Mouse (Mus musculus): Measurements from ENCODE around the gene 1700020D05Rik.

The 1700020D05Rik gene

DNA sequence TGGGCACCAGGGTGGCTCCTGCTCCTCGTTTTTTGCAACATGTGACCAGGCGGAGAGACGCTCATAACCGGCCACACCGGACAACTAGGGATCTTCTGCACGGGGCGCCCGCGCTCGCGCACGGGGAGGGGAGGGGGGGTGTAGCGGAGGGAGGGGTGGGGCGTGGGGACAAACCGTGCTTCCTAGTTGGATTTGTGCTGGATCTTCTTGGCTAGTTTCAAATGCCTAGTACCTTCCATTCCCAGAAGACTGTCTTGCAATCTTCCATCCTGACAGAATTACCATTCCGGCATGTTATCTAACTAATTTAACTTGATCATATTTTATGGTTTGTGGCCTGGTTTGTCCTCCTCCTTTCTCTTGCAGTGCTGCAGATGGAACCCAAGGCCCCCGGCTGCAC is at the start of gene 1700020D05Rik:
Gene 1700020D05Rik, minus strand, starts transcription at position 101 of the 400 bp plus-strand sequence.
- DNase-seq: no peak

DNA sequence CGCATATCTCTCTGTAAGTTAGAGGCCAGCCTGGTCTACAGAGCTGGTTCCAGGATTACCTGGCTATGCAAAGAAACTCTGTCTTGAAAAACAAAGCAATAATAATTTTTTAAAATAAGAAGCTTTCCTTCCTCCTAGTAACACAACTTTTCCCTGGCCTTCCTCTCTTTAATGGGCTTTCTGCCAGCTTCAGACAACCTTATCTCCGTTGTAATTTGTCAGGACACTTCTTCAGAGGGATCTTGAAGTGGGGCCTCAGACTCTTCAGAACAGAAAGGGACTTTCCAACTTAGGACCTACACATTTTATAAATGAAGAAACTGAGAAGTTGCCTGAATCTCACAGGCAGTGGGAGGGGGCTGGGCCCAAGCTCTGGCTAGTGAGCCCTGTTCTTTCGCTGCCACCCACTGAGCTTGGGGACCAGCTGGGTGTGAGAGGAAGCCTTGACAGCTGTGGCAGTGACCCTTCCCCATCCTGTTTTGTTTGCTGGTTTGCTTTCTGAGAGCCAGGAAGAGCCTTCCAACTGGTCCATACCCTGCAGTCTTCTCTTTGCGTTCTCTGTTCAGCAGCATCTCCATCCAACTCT is 44.0 kb upstream of the 1700020D05Rik start:
- no peak for DNase-seq

DNA sequence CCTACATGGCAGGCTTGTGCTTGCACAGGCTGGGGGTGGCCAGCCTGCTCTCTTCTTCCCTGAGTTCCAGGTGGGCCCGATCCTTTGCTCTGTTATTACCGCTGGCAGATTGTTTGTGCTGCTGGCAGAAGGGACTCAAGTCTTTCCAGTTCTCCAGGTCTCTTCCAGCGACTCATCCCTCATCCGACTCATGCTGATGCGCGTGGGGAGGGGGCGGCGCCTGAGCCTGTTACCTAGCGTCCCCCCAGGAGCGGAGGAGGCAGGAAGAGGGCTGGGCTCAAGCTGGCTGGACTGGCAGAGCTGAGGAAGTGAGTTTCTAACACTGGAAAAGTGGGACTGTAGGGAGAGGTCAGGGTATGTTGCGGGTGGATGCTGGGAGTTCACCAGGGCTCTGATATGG is 40.4 kb upstream of the 1700020D05Rik start:
- no peak for DNase-seq

DNA sequence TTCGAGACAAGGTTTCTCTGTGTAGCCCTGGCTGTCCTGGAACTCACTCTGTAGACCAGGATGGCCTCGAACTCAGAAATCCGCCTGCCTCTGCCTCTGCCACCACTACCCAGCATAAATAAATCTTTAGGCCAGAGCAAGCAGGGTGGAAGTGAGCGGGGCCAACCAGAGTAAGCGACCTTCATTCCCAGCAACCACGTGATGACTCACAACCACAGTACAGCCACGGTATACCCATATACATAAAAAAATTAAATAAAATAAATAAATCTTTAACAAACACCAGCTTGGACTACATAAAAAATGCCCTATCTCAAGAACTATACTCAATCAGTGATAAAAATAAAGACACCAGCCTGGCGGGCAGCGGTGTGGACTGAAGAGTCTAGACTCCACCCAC is 39.8 kb upstream of the 1700020D05Rik start:
- DNase-seq: no peak

DNA sequence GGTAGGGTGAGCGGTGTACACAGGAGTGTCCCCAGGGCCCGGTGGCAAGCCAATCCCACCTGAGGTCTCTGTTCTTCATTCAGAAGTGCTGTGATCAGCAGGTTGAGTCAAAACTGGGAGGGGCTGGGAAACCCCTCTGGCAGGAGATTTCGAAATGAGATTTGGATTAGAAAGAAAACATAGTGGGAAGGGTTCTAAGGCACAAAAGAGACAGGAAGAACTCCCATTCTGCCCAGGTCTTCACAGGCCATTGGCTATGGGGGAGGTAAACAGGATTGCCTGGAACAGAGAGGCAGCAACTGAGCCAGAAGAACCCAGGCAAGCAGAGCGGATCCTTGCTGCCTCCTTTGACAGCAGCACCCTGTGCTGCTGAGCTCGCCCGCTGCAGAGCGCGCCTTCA is 35.2 kb upstream of the 1700020D05Rik start:
- DNase-seq: no peak

DNA sequence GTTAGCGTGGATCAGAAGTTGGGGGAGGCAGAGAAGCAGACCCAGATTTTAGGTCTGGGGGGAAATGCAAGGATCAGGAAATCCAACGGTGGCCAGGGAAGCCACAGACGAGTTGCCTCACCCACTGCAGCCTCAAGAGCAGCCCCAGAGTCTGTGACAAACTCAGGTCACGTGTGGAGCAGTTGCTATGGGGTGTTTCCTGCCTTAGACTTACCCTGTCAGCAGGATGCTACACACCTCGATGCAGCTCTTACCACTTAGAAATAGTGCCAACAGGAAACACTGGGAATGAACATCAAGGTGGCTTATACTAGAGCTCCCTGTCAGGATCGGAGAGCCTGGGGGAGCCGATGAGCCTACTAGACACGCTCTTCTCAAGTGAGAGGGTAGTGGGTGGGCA is 28.9 kb upstream of the 1700020D05Rik start:
- DNase-seq: no peak

DNA sequence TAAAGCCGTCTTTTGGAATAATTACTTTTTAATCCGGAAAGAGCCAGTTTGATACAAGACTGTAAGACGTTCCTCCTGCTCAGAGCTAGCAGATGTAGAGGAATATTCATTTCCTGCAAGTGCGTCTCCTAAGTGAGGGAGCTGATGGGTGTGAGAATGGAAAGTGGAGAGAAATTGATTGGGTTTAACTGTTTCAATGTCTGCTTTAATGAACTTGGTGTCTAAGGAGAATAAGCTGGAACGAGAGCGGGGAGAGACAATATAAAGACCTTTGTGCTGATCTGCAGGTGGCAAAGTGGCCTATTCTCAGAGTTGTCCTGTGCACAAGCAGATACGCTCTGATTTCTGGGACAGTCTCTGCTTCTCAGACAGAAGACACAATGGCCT is 26.5 kb upstream of the 1700020D05Rik start:
- DNase-seq: no peak

DNA sequence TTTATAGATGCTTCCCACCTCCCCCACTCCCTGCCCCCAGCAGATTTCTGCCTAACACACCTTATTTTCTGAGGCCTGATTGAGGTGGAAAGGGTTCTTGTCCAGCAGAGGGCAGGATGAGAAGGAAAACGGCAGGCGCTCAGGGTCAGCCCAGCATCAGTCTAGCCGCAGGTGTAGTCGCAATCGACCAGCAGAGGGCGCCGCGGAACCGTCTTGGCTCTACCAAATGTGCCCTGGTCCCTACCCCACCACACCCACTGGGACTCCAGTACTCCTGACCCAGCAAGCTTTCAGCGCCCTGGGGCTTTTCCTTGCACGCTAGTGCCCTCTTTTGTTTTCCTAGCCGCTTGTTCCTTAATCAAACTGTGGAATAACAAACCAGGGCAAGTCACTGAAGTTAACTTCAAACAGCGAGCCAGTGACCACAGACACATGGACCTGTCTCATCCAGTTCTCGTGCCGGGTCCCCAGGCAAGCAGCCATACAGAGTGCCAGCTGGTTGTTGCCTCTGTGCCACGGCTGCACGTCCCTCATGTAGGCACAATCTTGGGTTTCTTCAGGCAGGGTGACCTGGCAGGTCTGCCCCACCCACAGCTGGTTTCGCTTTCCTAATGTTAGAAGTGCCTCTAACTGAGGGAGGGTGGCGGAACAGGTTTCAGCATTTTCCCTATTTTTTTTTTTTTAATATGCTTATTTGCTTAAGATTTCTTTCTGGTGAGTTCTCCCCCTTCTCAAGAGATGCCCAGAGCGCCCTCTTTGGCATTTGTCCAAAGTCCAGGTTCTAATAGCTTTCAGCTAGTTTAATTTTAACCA is 25.9 kb upstream of the 1700020D05Rik start:
- peak; percentile 93 for DNase-seq

DNA sequence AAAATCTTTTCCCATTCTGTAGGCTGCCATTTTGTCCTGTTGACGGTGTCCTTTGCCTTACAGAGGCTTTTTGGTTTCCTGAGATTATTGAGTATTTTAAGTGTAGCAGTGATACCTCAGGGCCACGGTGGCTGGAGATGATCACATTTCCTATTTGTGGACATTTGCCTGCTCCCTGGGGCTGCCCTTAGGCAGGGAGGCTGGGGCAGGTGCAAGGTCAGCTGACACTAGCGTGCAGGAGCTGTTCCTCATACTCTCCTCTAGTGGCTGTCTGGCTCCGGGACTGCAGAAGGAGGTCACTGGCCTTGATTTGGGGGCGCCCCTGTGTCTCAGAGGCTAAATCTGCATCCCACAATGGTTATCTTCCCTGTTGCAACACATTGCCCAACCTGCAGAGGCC is 21.6 kb upstream of the 1700020D05Rik start:
- DNase-seq: no peak

DNA sequence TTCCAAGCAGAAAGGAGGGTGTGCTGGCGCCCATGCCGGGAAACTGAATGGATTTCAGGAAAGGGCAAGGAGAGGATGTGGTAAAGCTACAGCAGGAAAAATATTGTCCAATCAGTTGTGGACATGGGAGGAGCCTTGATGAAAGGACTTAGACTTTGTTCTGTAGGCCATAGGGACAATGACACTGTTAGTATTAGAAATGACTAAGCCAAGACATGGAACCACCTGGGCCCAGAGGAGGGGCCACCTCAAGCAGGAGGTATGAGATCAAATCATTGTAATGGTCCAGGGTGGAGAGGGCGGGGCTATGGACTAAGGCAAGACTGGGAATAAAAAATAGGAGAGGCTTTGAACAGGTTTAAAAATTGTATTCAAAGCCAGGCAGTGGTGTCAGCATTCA is 15.1 kb upstream of the 1700020D05Rik start:
- no peak for DNase-seq

DNA sequence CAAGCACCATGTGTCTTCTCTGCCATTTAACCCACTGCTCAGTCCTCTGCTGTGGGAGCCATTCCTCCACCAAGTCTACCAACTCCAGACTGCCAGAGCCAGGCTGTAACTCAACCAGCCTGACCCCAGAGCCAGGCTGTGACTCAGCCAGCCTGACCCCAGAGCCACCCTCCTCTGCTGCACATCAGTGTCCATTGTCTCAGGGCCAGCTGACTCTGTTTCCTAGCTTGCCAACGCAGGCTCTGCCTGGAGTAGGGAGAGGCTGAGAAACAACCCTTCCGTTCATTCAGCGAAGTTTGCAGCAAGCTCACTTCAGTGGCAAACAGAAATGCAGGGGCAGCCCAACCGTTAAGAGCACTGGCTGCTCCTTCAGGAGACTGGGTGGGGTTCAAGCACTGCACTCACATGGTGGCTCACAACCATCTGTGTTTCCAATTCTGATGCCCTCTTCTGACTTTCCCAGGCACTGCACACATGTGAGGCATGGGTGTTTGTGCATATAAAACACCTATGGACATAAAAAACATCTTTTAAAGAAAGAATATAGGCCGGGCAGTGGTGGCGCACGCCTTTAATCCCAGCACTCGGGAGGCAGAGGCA is 13.4 kb upstream of the 1700020D05Rik start:
- DNase-seq: no peak

DNA sequence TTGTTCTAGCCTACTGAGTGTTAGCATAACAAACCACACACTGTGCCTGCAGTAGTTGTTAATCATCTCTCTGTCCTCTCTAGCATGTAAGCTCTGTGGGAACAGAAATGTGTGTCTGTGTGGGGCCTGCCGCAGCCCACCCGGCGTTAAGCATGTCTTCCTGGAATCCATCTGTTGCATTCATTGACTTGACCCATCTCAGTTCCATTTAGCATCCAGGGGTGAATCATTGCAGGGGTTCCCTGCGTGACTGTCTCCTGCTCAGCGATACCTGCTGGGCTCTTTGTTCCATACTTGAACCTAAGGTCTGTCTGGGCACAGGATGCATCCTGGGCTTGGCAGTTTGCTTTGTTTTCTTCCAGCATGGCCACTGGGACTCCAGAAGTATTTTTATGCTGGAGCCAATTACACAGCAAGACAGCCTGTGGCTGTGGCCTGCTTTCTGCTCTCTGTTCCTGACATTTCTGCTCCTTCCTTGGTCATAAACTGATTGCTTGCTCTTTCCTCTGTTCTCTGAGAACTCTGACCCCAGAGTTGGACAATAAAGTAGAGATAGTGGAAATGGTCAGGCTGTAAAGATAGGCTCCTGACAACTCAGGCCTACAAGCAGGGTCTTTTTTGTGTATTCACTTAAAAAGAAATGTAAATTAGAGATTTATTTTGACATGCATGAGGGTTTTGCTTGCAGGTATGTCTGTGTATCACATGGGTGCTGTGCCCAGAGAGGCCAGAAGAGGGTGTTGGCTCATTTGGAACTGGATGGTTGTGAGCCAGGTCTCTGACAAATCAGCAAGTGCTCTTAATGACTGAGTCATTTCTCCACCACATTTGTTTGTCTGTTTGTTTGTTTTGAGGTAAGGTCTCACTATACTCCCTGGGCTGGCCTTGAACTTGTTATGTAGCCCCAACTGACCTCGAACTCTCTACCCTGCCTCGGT is 12.5 kb upstream of the 1700020D05Rik start:
- DNase-seq: no peak

DNA sequence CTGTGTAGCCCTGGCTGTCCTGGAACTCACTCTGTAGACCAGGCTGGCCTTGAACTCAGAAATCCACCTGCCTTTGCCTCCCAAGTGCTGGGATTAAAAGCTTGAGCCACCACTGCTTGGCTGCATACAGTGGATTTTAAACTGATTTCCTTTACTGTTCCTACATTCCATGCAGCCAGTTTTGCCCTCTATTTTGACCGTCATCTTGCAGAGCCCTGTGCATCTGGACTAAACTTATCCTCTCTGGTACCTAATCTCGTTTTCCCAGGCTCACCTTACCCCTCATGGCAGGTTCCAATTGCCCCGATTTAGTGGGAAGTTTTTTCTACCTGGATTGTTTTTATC is 9.4 kb upstream of the 1700020D05Rik start:
- no peak for DNase-seq

DNA sequence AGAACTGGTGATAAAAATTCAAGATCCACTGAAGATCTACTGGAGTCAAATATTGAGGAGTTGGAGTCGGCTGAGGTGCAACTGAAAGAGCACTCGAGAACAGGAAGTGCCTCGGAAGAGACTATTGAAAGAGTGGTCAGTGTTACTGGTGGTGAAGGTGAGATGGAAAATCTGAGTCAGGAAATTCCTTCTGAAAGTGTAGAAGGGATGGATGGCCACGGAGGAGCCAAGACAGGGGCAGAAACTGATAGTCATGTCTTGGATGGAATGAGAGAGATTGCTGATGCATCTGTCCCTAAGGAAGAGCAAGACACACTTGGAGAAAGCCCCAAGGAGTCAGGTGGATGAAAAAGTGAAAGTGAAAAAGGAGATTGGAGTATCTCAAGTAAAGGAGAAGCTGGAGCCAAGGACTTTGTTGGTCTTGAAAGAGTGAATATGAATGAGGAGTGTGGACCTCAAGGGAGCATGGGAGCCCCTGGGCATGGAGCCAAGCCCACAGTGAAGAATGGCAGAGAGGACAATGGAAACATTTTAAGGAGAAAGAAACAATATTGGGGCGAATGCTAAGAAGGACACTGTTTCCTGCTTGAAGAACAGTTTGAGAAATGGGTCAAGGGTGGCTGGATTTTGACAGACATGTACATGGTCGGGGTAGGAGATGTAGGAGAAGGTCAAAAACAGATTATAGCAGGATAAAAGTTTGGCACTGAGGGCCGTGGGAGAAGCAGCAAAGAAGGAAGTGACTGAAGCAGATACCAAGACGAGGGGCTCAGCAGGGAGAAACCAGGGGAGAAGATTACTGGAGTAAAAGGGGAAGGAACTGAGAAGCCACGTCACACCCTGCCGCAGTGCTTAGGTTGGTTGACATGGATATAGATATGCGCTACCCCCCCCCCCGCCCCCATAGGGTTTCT is 8.8 kb upstream of the 1700020D05Rik start:
- DNase-seq: no peak

DNA sequence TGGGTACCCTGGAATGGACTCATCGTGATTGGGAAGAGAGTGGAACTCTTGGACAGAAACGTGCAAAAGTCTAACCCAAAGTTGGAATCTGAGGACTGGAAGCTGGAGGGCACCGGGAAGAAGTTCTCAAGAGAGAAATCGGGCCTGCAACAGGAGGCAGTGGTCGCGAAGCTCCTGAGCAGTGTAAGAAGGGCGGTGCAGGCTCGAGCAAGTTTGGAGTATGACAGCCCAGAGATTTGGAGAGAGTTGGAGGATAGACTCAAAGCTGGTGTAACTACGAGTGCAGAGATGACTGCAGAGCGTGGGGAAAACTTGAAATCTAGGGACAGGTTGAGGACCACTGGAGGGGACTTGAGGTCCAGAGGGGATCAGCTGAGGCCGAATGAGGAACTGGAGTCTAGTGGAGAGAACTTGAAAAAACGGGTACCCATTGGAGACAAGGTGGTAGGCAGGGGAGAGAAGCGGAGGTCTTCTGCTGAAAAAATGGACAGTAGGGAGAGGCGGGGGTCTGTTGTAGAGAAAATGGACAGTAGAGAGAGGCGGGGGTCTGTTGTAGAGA is 7.6 kb upstream of the 1700020D05Rik start:
- DNase-seq: no peak

DNA sequence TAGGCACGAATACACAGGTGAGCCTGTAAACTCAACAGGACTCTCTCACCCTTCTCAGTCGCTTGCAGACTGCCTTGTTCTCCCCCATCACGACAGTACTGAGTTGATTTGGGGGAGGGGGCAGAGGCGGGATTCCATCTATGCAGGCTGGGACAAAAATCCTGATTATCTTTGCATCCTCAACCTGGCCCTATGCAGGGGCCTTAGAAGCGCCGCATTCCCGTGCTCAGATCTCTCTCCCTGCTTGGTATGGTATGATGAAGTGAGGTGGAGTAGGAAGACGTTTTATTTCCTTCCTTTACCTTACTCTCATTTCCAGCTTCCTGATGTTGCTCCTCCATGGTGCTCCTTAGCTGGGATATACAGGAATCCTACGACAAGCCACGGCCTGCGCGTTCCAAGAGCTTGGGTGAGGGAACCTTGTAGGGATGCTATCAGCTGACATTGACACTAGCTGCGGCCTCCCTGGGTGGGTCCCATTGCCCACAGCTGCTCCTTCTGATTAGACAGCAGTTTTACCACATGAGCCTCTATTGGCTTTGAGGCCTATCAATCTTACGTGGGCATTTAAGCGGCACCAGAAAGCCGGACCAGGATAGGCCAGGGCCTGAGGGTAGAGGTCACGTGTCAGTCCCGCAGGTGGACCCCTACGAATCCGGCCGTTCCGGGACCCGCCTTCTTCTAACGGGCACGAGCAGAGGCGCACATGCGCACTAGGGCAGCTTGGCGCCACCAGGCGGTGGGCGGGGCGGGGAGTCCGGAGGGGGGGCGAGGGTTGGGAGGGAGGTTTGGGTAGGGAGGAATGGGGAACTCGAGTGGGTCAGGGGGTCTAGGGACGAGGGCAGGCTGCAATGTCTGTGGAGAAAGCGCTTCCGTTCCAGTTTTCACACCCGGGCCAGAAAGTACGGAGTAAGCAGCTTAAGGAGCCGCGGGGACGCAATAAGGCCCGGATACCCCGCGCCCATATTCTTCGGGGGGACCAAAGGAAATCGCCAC is 6.7 kb upstream of the 1700020D05Rik start, which contains the start of gene Snx32:
Gene Snx32, minus strand, starts transcription at position 508 of the 996 bp plus-strand sequence.
- DNase-seq: peak; percentile 100

DNA sequence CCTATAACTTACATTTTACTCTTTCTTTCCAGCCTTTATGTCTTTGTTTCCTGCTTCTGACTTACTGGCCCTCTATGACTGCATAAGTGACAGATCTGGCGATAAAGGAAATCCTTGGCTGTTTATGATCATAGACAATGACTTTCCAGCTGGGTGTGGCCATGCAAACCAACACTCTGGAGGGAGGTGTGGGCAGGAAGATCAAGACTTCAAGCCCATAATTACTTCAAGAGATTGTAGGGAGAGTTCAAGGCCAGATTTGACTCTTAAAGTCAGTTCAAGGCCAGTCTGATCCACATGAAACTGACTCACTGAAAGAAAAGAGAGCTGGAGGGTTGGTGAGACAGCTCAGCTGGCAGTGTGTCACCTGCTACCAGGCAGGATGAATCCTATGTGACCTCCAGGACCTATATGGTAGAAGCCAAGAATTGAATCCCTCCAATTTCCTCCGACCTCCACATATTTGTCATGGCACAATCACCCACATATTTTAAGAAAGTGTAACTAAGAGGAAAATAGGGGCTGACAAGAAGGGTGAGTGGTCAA is 3.2 kb downstream of the 1700020D05Rik start:
- DNase-seq: no peak

DNA sequence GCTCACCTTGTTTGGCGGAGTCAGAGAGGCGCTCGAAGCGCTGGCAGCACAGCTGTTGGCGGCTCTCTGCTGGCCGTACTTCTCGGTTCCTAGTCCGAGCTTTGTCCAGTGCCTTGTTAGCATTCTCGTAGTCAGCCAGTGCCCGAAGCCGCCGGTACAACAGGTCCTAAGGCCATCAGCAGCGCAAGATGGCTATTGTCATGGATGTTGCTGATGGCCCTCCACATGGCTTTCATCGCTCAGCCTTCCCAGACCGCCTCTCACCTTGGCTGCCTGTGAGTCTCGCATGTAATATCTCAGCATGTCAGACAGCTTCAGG is 7.6 kb downstream of the 1700020D05Rik start:
- no peak for DNase-seq

DNA sequence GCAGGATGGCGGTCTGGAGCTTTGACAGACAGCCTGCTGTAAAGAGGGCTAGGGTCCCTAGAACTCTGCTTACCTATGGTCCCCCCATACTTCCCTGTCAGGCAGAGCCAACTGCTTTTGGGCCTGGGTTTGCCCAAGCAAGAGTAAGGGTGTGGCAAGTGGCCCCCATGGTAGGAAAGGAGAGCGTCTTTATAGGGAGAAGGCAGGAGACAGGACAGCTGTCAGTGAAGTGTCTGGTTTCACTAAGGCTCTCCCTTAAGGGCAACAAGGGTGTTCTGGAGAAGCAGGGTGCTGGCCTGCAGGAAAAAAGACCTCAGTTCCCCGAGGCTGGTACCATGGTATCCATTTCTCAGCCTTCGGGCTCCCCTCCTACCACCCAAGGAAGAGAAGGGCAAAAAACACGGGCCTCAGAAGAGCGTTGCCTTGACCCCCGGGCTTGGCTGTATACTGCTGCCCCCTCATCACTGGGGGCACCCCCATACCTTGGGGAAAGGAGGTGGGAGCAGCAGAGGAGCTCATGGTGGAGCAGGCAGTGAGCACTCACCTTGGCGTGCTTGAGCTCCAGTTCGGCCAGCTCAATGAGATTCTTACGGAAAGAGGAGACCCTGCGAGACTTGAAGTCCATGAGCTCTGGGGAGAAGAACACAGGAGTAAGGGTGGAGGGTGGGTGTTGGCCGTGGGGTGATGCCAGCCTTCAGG is 8.1 kb downstream of the 1700020D05Rik start:
- peak; percentile 39 for DNase-seq

DNA sequence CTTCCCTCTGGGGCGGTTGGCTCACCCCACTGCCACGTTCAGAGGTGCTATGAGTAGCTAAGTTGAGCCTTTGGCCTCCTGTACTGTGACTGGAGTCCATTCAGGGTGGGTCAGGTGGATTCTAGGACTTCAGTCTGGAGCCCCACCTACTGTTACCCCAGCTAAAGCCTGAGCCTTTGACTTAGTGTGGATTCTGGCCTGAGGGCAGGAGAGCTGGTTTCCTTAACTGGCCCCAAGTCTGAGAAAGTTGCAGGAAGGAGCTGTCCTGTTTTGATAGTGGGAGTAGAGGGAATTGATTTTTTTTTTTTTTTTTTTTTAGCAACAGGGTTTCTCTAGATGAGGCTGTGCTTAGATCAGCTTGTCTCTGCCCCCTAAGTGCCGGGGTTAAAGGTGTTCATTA is 9.3 kb downstream of the 1700020D05Rik start:
- DNase-seq: no peak

All from cerebellum, adult 11-12 months (tissue).